Mouse (Mus musculus) adrenal gland, postnatal 14 days (tissue): ENCODE data around the gene Smg7. TPM values are rescaled to one million over a fixed set of nuclear protein-coding genes. Genes with fewer than 3 reads are reported as not detected.

Experiments
- DNase-seq: peaks from one replicate; pipeline ENCODE4 v3.0.0; 2021; ENCODE audit warnings: mixed read lengths
- total RNA-seq: library from RNA; stranded (reverse); gene quantifications from 2 replicates; pipeline ENCODE4 v1.2.3, GENCODE M21; 2021

Smg7 gene
- total RNA-seq, 1 experiment from 2014 or later: 58.0 TPM

- DNase-seq: no peak
Measured at GRCm38 (mm10) chr1:152807619-152808391, 94.6 kb downstream of the Smg7 start.

GRCm38 (mm10) chr1:152804907-152805306, 97.5 kb downstream of the Smg7 start:
- no peak for DNase-seq

GRCm38 (mm10) chr1:152800633-152801176, 101.7 kb downstream of the Smg7 start:
- DNase-seq: no peak

- peak; percentile 24 for DNase-seq
Measured at GRCm38 (mm10) chr1:152799897-152800296, 102.5 kb downstream of the Smg7 start, which contains the start of gene Ncf2. Gene Ncf2, plus strand, starts transcription at chr1:152800194.

- DNase-seq: no peak
Measured at GRCm38 (mm10) chr1:152798125-152798524, 104.3 kb downstream of the Smg7 start.

- no peak for DNase-seq
Measured at GRCm38 (mm10) chr1:152796683-152797263, 105.7 kb downstream of the Smg7 start.

GRCm38 (mm10) chr1:152795688-152796255, 106.7 kb downstream of the Smg7 start:
- DNase-seq: no peak

- no peak for DNase-seq
Measured at GRCm38 (mm10) chr1:152793495-152794130, 108.8 kb downstream of the Smg7 start.

- DNase-seq: no peak
Measured at GRCm38 (mm10) chr1:152792736-152793494, 109.5 kb downstream of the Smg7 start.

GRCm38 (mm10) chr1:152791269-152791668, 111.2 kb downstream of the Smg7 start:
- DNase-seq: peak; percentile 63

GRCm38 (mm10) chr1:152790821-152791220, 111.6 kb downstream of the Smg7 start:
- peak; percentile 17 for DNase-seq

- DNase-seq: peak; percentile 56
Measured at GRCm38 (mm10) chr1:152790254-152790653, 112.2 kb downstream of the Smg7 start.

- no peak for DNase-seq
Measured at GRCm38 (mm10) chr1:152788121-152788660, 114.3 kb downstream of the Smg7 start.

Other genes with a start within 250 kb of the Smg7 start
- gene Apobec4, start 152.1 kb downstream of the Smg7 start, total RNA-seq: not detected in 2 replicates
- 32.3 and 40.5 TPM in 2 replicates for gene Rgl1, start 136.3 kb downstream of the Smg7 start, total RNA-seq
- 104 and 115 TPM in 2 replicates for gene Arpc5, start 136.1 kb downstream of the Smg7 start, total RNA-seq
- gene Ncf2, start 102.5 kb downstream of the Smg7 start, total RNA-seq: 4.9 and 7.7 TPM in 2 replicates
- gene Nmnat2, start 52.3 kb upstream of the Smg7 start, total RNA-seq: 0.96 and 2.6 TPM in 2 replicates